Mouse (Mus musculus): ENCODE measurements around the gene Wdcp. TPM values are rescaled to one million over a fixed set of nuclear protein-coding genes. Genes with fewer than 3 reads are reported as not detected.

The Wdcp gene
- polyA plus RNA-seq (2012), result 0.59 and 1.6 TPM in 2 replicates

DNA sequence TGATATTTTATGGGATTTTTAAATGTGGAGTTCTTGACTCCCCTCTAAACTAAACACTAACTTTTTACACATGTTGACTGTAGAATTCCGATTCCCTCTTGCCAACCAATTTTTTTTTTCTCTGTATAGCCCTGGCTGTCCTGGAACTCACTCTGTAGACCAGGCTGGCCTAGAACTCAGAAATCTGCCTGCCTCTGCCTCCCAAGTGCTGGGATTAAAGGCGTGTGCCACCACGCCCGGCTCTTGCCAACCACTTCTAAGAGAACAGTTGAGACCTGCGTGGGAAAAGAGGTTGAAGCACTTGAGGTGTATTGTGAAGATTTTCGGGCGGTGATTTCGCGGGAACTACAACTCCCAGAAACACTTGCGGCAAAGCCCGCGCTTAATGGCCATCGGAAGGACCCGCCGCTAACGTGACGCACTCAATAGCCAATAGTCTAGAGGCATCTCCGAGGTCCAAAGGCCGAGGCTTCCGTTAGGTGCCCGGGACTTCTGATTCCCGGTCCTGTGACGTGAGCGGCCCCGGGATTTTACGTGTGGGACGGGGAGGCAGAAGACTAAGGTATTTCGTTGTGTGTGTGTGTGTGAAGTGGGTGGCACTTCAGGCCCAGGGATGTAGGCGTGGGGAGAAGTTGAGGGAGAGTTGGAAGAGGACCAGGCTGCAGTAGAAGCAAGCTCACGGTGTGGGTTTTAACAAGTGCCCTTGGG lies at the start of gene Wdcp:
Wdcp (plus strand) TSS at position 414 of the 708 bp plus-strand sequence.

DNA sequence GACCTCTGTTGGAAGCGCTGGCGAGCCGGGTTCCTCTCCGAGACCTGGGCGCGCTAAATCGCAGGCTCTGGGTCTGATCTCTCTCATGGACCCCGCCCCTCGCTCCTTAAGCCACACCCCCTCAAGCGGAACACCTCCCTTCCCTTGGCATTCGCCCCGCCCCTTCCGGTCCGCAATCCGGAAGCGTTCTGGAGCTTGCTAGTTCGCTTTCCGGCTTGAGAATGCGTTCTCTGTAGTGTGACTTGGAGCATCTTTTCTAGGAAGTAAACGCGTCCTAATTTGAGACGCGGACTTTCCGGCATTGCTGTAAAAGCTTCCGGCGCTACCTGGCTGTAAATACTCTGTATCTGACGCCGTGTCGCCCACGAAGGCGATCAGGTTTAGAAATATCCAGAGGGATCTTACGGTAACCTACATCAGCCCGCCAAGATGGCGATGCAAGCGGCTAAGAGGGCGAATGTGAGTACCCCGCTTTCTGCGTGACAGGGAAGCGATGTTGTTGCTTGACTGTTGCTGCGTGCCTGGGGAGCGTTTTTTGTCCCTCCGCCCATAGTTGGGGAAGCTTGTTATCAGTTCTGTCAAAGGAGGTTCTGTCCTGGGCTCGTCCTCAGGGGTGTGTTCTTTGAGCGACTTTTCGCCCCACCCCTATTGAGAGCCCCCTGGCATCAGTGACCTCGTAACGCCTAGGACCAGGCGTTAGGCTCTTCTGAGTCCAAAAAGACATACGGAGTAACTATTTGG lies 25.6 kb upstream of the Wdcp start, which contains the start of gene Sf3b6:
Sf3b6 (plus strand) TSS at position 184 of the 741 bp plus-strand sequence.

DNA sequence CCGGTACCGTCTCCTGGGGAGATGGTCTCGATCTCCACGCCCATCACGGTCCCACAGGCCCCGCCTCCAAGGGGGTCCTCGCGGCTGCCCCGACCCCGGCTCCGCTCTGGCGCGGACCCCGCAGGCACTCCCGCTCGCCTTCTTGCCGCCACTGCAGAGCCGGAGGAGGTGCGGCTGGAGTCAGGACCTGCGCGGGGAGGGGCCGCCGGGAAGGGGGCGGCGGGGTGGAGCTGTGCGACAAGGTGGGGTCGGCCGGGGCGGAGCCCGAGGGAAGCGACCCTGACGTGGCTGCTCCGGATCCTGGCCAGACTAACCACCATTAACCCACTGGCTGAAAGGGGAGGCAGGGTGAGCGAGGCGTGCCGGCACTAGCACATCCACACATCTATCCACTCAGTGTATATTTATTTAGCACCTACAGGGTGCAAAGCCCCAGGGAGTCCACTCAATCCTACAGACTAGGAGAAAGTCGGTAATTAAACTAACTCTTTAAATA lies 1.7 kb upstream of the Wdcp start, which contains the start of gene Fkbp1b:
Fkbp1b (minus strand) TSS at position 200 of the 496 bp plus-strand sequence.

DNA sequence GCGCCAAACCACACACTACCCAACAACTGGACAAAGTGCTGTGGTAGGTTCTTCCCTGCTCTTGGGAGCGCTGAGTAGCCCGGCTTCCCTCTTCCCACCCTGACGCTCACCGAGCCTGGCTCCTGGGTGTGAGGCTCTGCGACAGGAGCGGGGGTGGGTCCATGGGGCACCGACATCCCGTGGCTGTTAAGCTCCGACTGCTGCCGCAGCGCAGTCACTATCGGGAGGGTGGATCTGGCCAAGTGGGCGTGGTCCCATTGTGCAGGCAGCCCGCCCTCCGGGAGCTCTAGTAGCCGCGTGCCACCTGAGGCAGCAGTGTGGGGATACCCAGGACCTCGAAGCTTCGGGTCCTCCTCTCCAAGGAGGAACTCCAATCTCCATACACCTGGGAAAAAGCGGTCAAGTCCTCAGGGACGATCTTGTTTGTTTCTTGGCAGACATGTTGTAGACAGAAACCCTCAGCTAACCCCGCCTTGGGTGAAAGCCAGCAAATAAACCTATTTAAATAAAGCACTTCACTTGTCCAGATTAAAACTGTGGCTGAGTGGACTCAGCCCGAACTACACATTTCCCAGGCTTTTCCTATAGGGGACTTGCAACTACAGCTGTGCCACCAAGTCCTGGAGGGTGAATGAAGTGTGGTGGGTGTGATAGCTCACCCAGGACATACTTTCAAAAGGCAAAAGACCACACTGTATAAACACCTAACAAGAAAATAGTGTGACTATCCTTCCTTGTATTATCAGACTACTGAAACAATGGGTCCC lies 31.2 kb downstream of the Wdcp start, which contains the start of gene Mfsd2b:
Mfsd2b (minus strand) TSS at position 199 of the 767 bp plus-strand sequence.

DNA sequence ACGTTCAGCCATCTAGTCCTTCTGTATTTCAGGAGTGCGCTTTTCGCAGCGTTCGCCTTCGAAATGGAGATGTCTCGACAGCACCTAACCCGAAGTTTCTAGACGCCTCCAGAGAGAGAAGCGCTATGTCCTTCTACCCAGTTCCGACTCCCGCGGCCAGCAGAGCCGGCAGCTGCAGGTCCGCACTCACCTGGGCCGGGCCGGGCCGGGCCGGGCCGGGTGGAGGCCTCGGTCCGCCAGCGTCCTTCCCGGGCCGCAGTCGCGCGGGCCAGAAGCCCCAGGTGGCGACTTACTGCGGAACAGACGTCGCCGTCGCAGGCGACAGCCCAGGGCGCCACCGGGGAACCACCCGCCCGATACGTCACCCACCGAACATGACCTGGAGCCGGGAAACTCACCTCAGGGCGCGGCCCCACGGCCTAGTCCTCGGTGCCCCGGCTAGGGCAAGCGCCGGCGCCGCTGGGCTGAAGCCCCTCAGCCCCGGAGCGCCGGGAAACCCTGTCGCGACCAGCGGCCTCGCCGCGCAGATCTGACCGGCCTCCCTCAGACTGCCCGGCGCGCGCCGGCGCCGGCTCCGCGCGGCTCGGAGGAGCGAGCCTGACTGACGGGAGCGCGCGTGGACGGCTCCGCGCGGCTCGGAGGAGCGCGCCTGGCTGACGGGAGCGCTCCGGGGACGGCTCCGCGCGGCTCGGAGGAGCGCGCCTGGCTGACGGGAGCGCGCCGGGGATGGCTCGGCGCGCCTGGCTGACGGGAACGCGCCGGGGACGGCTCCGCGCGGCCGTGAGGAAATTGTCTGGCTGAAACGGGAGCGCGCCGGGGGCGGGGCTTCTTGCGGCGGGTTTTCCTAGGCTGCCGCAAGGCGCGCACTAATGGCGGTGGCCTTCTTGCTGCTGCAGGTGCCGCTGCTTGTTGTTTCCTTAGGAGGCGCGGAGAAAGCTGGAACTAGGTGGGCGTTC lies 64.1 kb downstream of the Wdcp start, which contains the start of gene Ubxn2a:
Ubxn2a (minus strand) TSS at position 755 of the 956 bp plus-strand sequence.

Other genes starting within 250 kb of the Wdcp start
- 0.06 TPM in 1 of 2 replicates, not detected in the other for gene Fam228a, start 104.9 kb upstream of the Wdcp start, polyA plus RNA-seq (2012)
- gene Pfn4, start 74.3 kb upstream of the Wdcp start, polyA plus RNA-seq (2012), result 0.03 and 0.13 TPM in 2 replicates
- 2.1 and 3.2 TPM in 2 replicates for gene Fam228b, start 74.0 kb upstream of the Wdcp start, polyA plus RNA-seq (2012)
- gene Sf3b6, start 25.8 kb upstream of the Wdcp start, polyA plus RNA-seq (2012), result 10.7 and 11.9 TPM in 2 replicates
- 7.0 and 12.6 TPM in 2 replicates for gene Fkbp1b, start 1.7 kb upstream of the Wdcp start, polyA plus RNA-seq (2012)
- gene Mfsd2b, start 31.1 kb downstream of the Wdcp start, polyA plus RNA-seq (2012), result 76.2 and 126 TPM in 2 replicates
- gene Ubxn2a, start 64.4 kb downstream of the Wdcp start, polyA plus RNA-seq (2012), result 17.2 and 17.5 TPM in 2 replicates
- gene Atad2b, start 74.0 kb downstream of the Wdcp start, polyA plus RNA-seq (2012), result 14.1 and 15.8 TPM in 2 replicates

All from megakaryocyte-erythroid progenitor cell, adult 5 weeks (primary cell).